Mouse (Mus musculus) embryonic facial prominence, embryonic 11.5 days (tissue): Measurements from ENCODE around the gene Wnt7b. TPM values are rescaled to one million over a fixed set of nuclear protein-coding genes. Genes with fewer than 3 reads are reported as not detected.
A peak's percentile ranks its signal among the peaks of the same experiment; 100 is the strongest.

Experiments used
- ATAC-seq: fragments of 200-750 bp; cut with Nextera tagmentation; replicated peaks from 2 replicates; pipeline ENCODE4 v1.8.0; 2017; ENCODE audit warnings: low read depth; ENCODE audit not compliant: insufficient number of reproducible peaks, low FRiP score, low TSS enrichment
- DNase-seq: peaks from one replicate; pipeline ENCODE4 v3.0.0-alpha.2; 2015; ENCODE audit warnings: low spot score
- H3K27ac ChIP-seq: fragments of 300-500 bp; sonication (generic); replicated peaks from 2 replicates; pipeline ENCODE4 v1.5.1; 2014; ENCODE audit warnings: mild to moderate bottlenecking, low read depth, low read length, control low read depth
- H3K27me3 ChIP-seq: fragments of 300-500 bp; sonication (generic); 2 replicates; pipeline ENCODE4 v1.6.1; 2014; ENCODE audit warnings: mild to moderate bottlenecking, low read length, moderate library complexity, mixed read lengths; ENCODE audit not compliant: control insufficient read depth, insufficient read depth
- H3K36me3 ChIP-seq: fragments of 300-500 bp; sonication (generic); replicated peaks from 2 replicates; pipeline ENCODE4 v1.6.1; 2014; ENCODE audit warnings: low read depth, mild to moderate bottlenecking, low read length, moderate library complexity, mixed read lengths; ENCODE audit not compliant: control insufficient read depth, insufficient read depth
- H3K4me1 ChIP-seq: fragments of 300-500 bp; sonication (generic); 2 replicates; pipeline ENCODE4 v1.6.1; 2014; ENCODE audit warnings: low read length, mixed read lengths; ENCODE audit not compliant: control insufficient read depth, insufficient read depth
- H3K4me2 ChIP-seq: fragments of 300-500 bp; sonication (generic); 2 replicates; pipeline ENCODE4 v1.6.1; 2014; ENCODE audit warnings: low read depth, mild to moderate bottlenecking, control low read depth, low read length, moderate library complexity
- H3K4me3 ChIP-seq: fragments of 300-500 bp; sonication (generic); 2 replicates; pipeline ENCODE4 v1.5.1; 2014; ENCODE audit warnings: low read depth, low read length, control low read depth
- H3K9ac ChIP-seq: fragments of 300-500 bp; sonication (generic); replicated peaks from 2 replicates; pipeline ENCODE4 v1.6.1; 2014; ENCODE audit warnings: mild to moderate bottlenecking, control low read depth, low read length
- H3K9me3 ChIP-seq: fragments of 300-500 bp; sonication (generic); replicated peaks from 2 replicates; pipeline ENCODE4 v1.6.1; 2016; ENCODE audit warnings: mild to moderate bottlenecking, low read length, inconsistent platforms, mixed read lengths; ENCODE audit not compliant: control insufficient read depth
- WGBS: fragments of 180-500 bp; shearing (Covaris S2); extraction: QIAGEN DNeasy Blood & Tissue Kit; methylation state at CpG from one replicate; pipeline ENCODE4 v1.1.7; 2014; 5-methylcytosine and 5-hydroxymethylcytosine counted together
- polyA plus RNA-seq: library from polyadenylated mRNA; unstranded; fragments of >200 nt; fragmentation: Nextera tagmentation; extraction: Ambion mirVana; gene quantifications from 2 replicates; pipeline ENCODE4 v1.2.1, GENCODE M21; 2014

Gene Wnt7b
- polyA plus RNA-seq, 1 experiment from 2014 or later: 20.3 TPM

GRCm38 (mm10) chr15:85534646-85535045, 47.6 kb downstream of the Wnt7b start:
- Histone ChIP-seq H3K9ac (no peak overlapping the region), H3K4me2 (no peak overlapping the region), H3K4me1 (no peaks in the 10 kb centered on the region), H3K4me3 (no peak overlapping the region), H3K9me3 (no peaks in the 10 kb centered on the region), H3K27ac (no peak overlapping the region), H3K27me3 (no peaks in the 10 kb centered on the region), H3K36me3 (no peaks in the 10 kb centered on the region)
- 80% methylated on average over 6 of the region's 6 CpGs for WGBS
- ATAC-seq (no peak), DNase-seq (no peak)

GRCm38 (mm10) chr15:85534215-85534614, 48.1 kb downstream of the Wnt7b start:
- no peak overlapping the region for H3K27ac ChIP-seq
- no peaks in the 10 kb centered on the region for H3K27me3 ChIP-seq
- WGBS: 85% methylated on average over 8 of the region's 8 CpGs
- no peak overlapping the region for H3K4me2 ChIP-seq
- no peaks in the 10 kb centered on the region for H3K4me1 ChIP-seq
- ATAC-seq (no peak), DNase-seq (no peak)
- H3K36me3 ChIP-seq: no peaks in the 10 kb centered on the region
- H3K4me3 ChIP-seq: no peak overlapping the region
- no peaks in the 10 kb centered on the region for H3K9me3 ChIP-seq
- no peak overlapping the region for H3K9ac ChIP-seq

- WGBS: 74% methylated on average over 3 of the region's 3 CpGs
Observed at GRCm38 (mm10) chr15:85532063-85532462, 50.2 kb downstream of the Wnt7b start.

GRCm38 (mm10) chr15:85529911-85530310, 52.4 kb downstream of the Wnt7b start:
- H3K9ac ChIP-seq: no peak overlapping the region
- 42% methylated on average over 3 of the region's 3 CpGs for WGBS
- no peak overlapping the region for H3K4me2 ChIP-seq
- ATAC-seq: no peak
- H3K27ac ChIP-seq: no peak overlapping the region
- H3K4me1 ChIP-seq: no peaks in the 10 kb centered on the region
- H3K9me3 ChIP-seq: no peaks in the 10 kb centered on the region
- no peaks in the 10 kb centered on the region for H3K36me3 ChIP-seq
- no peak for DNase-seq
- no peak overlapping the region for H3K4me3 ChIP-seq
- H3K27me3 ChIP-seq: peaks cover 3% of the 10 kb centered on the region

More at GRCm38 (mm10) chr15:85532063-85532462, 50.2 kb downstream of the Wnt7b start:
- Histone ChIP-seq H3K9ac (no peak overlapping the region), H3K27ac (no peak overlapping the region), H3K27me3 (no peaks in the 10 kb centered on the region), H3K4me2 (no peak overlapping the region), H3K9me3 (no peaks in the 10 kb centered on the region), H3K36me3 (no peaks in the 10 kb centered on the region), H3K4me1 (no peaks in the 10 kb centered on the region), H3K4me3 (no peak overlapping the region)
- DNase-seq (no peak), ATAC-seq (no peak)

GRCm38 (mm10) chr15:85524404-85524950, 57.8 kb downstream of the Wnt7b start:
- 13% methylated on average over 12 of the region's 12 CpGs for WGBS
- DNase-seq (no peak), ATAC-seq (no peak; the same call in 1 of the 2 replicates)
- Histone ChIP-seq H3K4me3 (no peak overlapping the region), H3K36me3 (no peaks in the 10 kb centered on the region), H3K27ac (no peak overlapping the region), H3K9ac (no peak overlapping the region), H3K4me2 (no peak overlapping the region), H3K9me3 (no peaks in the 10 kb centered on the region), H3K4me1 (peaks cover 4% of the 10 kb centered on the region), H3K27me3 (peaks cover 3% of the 10 kb centered on the region)

GRCm38 (mm10) chr15:85523173-85523991, 58.9 kb downstream of the Wnt7b start:
- WGBS: 5% methylated on average over 14 of the region's 14 CpGs
- no peak overlapping the region for H3K27ac ChIP-seq

GRCm38 (mm10) chr15:85519438-85519837, 62.8 kb downstream of the Wnt7b start:
- Histone ChIP-seq H3K4me2 (no peak overlapping the region), H3K9ac (no peak overlapping the region), H3K27me3 (no peaks in the 10 kb centered on the region), H3K4me3 (no peak overlapping the region), H3K36me3 (no peaks in the 10 kb centered on the region), H3K4me1 (peaks cover 4% of the 10 kb centered on the region), H3K9me3 (no peaks in the 10 kb centered on the region), H3K27ac (no peak overlapping the region)
- DNase-seq (peak; percentile 59), ATAC-seq (no peak; the same call in 1 of the 2 replicates)
- 51% methylated on average over 4 of the region's 4 CpGs for WGBS

More at GRCm38 (mm10) chr15:85523173-85523991, 58.9 kb downstream of the Wnt7b start:
- peak; percentile 52 for DNase-seq
- Histone ChIP-seq H3K9me3 (no peaks in the 10 kb centered on the region), H3K4me1 (peaks cover 4% of the 10 kb centered on the region), H3K27me3 (peaks cover 3% of the 10 kb centered on the region), H3K9ac (no peak overlapping the region), H3K4me2 (0 out of 2 replicates have a peak overlapping the region, but pooled peaks have one; percentile 5), H3K4me3 (no peak overlapping the region), H3K36me3 (no peaks in the 10 kb centered on the region)
- ATAC-seq: 0 out of 2 replicates have a peak, but pooled peaks have one; percentile 45
